Mouse (Mus musculus) hindbrain, embryonic 12.5 days (tissue): Measurements from ENCODE around the gene Rhoa. TPM values are rescaled to one million over a fixed set of nuclear protein-coding genes. Genes with fewer than 3 reads are reported as not detected.
A peak's percentile ranks its signal among the peaks of the same experiment; 100 is the strongest.
"Not testable (repeated sequence)": the region's sequence is repeated elsewhere in the genome, so short reads cannot be mapped to it uniquely, and the experiment has no call there.

ENCODE experiments used
- ATAC-seq: fragments of 200-750 bp; cut with Nextera tagmentation; 2 replicates; pipeline ENCODE4 v1.8.0; 2017; ENCODE audit warnings: moderate TSS enrichment; ENCODE audit not compliant: low FRiP score
- H3K27ac ChIP-seq: fragments of 300-500 bp; sonication (generic); 2 replicates; pipeline ENCODE4 v1.5.1; 2016; ENCODE audit warnings: mild to moderate bottlenecking
- H3K27me3 ChIP-seq: fragments of 300-500 bp; sonication (generic); 2 replicates; pipeline ENCODE4 v1.6.1; 2016; ENCODE audit warnings: mild to moderate bottlenecking
- H3K36me3 ChIP-seq: fragments of 300-500 bp; sonication (generic); 2 replicates; pipeline ENCODE4 v1.6.1; 2016; ENCODE audit warnings: mild to moderate bottlenecking
- H3K4me1 ChIP-seq: fragments of 300-500 bp; sonication (generic); 2 replicates; pipeline ENCODE4 v1.6.1; 2016
- H3K4me2 ChIP-seq: fragments of 300-500 bp; sonication (generic); replicated peaks from 2 replicates; pipeline ENCODE4 v1.6.1; 2016; ENCODE audit warnings: mild to moderate bottlenecking
- H3K4me3 ChIP-seq: fragments of 300-500 bp; sonication (generic); 2 replicates; pipeline ENCODE4 v1.5.1; 2016; ENCODE audit warnings: mild to moderate bottlenecking
- H3K9ac ChIP-seq: fragments of 300-500 bp; sonication (generic); 2 replicates; pipeline ENCODE4 v1.6.1; 2016; ENCODE audit warnings: mild to moderate bottlenecking, moderate library complexity
- H3K9me3 ChIP-seq: fragments of 300-500 bp; sonication (generic); replicated peaks from 2 replicates; pipeline ENCODE4 v1.6.1; 2016; ENCODE audit warnings: mild to moderate bottlenecking
- WGBS: fragments of 180-500 bp; shearing (Covaris S2); methylation state at CpG from one replicate; pipeline ENCODE4 v1.1.7; 2016; 5-methylcytosine and 5-hydroxymethylcytosine counted together
- polyA plus RNA-seq: library from polyadenylated mRNA; unstranded; fragments of >200 nt; fragmentation: Nextera tagmentation; extraction: Ambion mirVana; gene quantifications from 2 replicates; pipeline ENCODE4 v1.2.1, GENCODE M21; 2016

Gene Rhoa
- polyA plus RNA-seq, 1 experiment from 2014 or later, result 332 TPM

DNA sequence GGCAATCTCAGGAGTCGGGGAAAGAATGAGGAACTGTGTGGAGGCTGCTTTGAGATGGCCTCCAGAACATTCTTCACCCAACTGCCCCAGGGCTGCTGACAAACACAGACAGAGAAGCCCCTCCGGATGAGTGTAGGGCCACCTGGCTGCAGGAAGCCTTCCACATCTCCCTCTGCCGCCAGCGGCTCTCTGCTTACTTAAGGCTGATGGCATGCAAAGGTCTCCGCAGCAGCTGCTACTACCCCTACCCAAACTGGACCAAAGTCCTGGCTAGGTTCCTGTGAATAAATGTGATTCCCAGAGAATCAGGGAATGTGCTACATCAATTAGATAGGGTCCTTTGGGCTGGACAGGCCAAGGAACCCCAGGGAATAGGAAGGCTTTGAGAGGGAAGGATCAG is 33.2 kb upstream of the Rhoa start:
- Histone ChIP-seq H3K27ac (no peak overlapping the region), H3K27me3 (no peaks in the 10 kb centered on the region), H3K4me2 (no peak overlapping the region), H3K36me3 (no peaks in the 10 kb centered on the region), H3K4me1 (no peaks in the 10 kb centered on the region), H3K9me3 (no peaks in the 10 kb centered on the region), H3K9ac (no peak overlapping the region), H3K4me3 (no peak overlapping the region)
- no peak for ATAC-seq
- 79% methylated on average over 5 of the region's 5 CpGs for WGBS

DNA sequence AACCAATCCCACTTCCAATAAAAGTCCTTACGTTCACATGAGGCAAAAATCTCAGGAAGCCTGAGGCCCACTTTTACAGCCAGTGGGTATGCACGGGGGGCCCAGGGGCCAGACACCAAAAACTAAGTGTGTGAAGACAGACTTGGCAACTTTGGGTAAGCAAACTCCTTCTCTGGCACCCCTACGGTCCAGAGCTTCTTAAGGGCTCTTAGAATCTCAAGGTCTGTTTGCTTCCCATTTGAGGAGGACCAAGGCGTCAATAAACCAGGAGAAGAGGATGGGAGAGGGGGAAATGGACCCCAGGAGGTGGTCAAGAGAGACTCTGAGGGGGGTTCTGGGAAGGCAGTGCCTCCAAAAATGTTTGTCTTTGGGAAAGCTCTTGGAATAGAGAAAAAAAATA is 32.4 kb upstream of the Rhoa start:
- Histone ChIP-seq H3K9me3 (no peaks in the 10 kb centered on the region), H3K27ac (no peak overlapping the region), H3K36me3 (no peaks in the 10 kb centered on the region), H3K4me1 (no peaks in the 10 kb centered on the region), H3K9ac (no peak overlapping the region), H3K27me3 (no peaks in the 10 kb centered on the region), H3K4me3 (no peak overlapping the region), H3K4me2 (no peak overlapping the region)
- 71% methylated on average over 4 of the region's 4 CpGs for WGBS
- no peak for ATAC-seq

DNA sequence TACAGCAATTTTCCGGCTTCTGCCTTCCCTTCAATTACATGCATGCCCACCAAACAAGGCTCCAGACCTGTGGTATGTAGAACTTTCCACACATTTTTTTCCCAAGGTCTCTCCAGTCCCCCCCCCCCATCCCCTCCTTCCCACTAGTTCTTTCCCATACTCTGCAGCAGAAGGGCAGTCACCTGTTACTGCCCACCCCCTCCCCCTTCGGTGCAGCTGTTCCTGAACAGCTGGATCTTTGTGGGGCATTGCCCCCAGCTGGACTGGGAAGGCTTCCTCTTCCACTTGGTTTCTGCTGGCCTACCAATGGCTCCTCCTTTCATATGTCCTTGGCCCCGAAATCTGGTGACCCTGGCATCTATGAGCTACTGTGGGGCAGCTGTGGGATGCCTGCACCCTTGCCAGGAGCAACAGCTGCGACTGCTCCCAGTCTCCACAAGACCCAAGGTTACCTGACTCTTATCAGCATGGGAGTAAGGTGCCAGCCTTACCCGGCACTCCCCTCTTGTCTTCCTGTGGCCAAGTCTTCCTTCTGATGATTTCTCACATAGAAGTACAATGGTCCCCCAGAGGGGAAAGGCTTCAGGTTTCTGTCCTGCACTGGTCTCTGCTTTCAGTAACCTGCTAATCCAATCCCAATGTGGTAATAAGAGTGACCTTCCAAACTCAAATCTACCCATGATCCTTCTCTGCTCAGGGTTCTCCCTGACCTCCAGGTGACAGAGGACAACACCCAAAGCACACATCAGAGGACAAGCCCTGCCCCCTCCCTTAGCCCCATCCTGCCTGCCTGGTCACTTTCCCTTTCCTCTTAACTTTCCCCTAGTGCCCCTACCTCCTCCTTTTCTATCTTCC is 31.2 kb upstream of the Rhoa start:
- ATAC-seq, result no peak
- no peaks in the 10 kb centered on the region for H3K9me3 ChIP-seq
- H3K4me1 ChIP-seq, result no peaks in the 10 kb centered on the region
- WGBS, result 81% methylated on average over 5 of the region's 5 CpGs
- H3K4me3 ChIP-seq, result no peak overlapping the region
- no peak overlapping the region for H3K27ac ChIP-seq
- H3K9ac ChIP-seq, result no peak overlapping the region
- H3K27me3 ChIP-seq, result no peaks in the 10 kb centered on the region
- H3K36me3 ChIP-seq, result no peaks in the 10 kb centered on the region
- no peak overlapping the region for H3K4me2 ChIP-seq

DNA sequence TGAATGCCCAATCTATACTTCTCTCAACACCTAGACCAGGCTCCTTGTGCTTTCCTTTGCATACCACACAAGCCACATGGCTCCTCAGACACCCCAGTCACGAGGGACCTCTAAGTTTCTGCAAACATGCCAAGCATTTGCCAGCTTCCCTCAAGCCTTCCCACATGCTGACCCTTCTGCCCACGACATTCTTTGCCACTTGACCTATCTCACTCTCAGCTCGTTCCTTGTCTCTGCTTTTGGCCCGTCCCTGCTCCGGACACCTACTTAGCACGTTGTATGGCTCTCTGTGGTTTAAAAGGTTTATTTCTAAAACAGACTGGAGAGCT is 30.6 kb upstream of the Rhoa start:
- 58% methylated on average over 6 of the region's 6 CpGs for WGBS

DNA sequence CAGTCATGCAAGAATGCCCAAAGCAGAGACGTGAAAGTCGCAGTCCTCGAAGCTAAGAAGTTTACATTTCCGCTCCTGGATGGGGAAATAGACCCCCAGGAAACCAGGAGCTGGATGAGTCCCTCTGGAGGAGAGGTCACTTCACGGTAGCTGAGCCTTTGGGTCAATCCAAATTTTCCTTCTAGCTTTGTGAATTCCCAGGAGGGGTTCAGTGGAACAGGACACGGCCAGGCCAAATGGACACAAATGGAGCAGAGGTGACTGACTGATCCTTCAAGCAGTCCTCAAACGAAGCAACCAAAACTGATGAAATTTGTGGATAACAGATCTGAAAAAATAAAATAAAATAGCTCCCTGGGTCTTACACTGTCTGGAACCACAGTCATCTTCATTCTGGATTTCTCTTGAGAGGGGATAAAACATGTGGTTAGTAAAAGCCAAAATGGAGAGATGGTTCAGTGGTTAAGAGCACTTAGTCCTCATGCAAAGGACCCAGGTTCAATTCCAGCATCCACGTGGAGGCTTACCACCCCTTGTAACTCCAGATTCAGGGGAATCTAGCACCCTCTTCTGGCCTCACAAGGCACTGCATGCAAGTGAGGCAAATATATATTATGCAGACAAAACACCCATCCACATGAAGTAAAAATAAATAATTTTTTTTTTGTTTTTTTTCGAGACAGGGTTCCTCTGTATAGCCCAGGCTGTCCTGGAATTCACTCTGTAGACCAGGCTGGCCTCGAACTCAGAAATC is 27.1 kb upstream of the Rhoa start:
- H3K27me3 ChIP-seq, result no peaks in the 10 kb centered on the region
- no peak overlapping the region for H3K4me2 ChIP-seq
- no peaks in the 10 kb centered on the region for H3K9me3 ChIP-seq
- ATAC-seq, result no peak
- WGBS, result 61% methylated on average over 10 of the region's 10 CpGs
- no peaks in the 10 kb centered on the region for H3K36me3 ChIP-seq
- H3K4me3 ChIP-seq, result no peak overlapping the region
- no peaks in the 10 kb centered on the region for H3K4me1 ChIP-seq
- no peak overlapping the region for H3K27ac ChIP-seq
- no peak overlapping the region for H3K9ac ChIP-seq

More for the DNA sequence above, 30.6 kb upstream of the Rhoa start:
- Histone ChIP-seq H3K9ac (no peak overlapping the region), H3K9me3 (no peaks in the 10 kb centered on the region), H3K4me2 (no peak overlapping the region), H3K27me3 (no peaks in the 10 kb centered on the region), H3K4me3 (no peak overlapping the region), H3K4me1 (no peaks in the 10 kb centered on the region), H3K36me3 (no peaks in the 10 kb centered on the region), H3K27ac (no peak overlapping the region)
- no peak for ATAC-seq

DNA sequence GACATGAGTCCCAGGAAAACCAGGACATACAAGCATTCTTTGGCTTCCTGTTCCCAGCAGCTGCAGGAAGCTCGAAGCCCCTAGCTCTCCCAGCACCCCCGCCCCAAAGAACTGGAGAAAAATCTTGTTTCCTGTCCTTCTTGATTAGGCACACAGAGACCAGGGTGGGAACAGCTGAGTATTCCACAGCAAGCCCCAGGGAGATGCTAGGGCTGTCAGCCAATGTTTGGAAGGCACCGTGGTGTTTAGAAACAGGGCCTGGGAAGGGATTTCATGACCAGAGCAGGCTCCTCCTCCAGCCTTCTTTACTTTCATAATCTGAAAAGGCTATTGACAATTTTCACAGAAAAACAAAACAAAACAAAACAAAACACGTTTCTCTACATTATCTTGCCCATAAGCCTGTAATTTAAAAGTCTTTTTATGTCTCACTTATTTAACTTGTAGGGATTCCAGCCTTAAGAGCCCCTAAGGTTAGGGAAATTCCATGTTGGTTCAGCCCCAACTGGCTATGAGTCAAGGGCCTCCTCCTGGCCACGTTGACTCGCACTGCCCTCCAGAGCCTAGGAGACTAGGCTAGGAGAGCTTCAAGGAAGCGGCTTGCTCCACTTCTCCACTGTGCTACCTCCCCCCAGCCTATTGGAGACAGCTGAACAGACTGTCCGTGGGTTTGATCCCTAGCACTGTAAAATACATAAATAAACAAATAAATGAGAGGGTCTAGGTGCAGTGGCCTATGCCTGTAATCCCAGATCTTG is 25.7 kb upstream of the Rhoa start:
- no peak overlapping the region for H3K4me2 ChIP-seq
- no peak overlapping the region for H3K27ac ChIP-seq
- WGBS, result 48% methylated on average over 8 of the region's 8 CpGs
- no peak overlapping the region for H3K9ac ChIP-seq
- no peak overlapping the region for H3K4me3 ChIP-seq
- H3K36me3 ChIP-seq, result no peaks in the 10 kb centered on the region
- ATAC-seq, result no peak
- no peaks in the 10 kb centered on the region for H3K4me1 ChIP-seq
- H3K9me3 ChIP-seq, result no peaks in the 10 kb centered on the region
- H3K27me3 ChIP-seq, result no peaks in the 10 kb centered on the region

DNA sequence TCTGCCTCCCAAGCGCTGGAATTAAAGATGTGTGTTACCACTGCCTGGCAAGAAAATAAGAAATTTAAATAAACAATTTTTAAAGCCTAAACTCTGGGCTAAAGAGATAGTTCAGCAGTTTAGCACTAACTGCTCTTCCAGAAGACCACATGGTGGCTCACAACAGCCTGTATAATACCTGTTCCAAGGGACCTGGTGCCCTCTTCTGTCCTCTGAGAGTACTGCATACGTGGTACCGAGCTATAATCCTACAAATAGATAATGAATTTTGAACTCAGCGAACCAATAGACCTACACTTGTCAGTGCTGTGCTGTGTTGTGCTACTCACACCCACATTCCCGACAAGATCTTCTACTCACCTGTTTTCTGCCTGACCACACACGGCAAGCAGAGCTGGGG is 21.5 kb upstream of the Rhoa start:
- no peaks in the 10 kb centered on the region for H3K9me3 ChIP-seq
- H3K4me1 ChIP-seq, result no peaks in the 10 kb centered on the region
- H3K4me2 ChIP-seq, result no peak overlapping the region
- no peak overlapping the region for H3K27ac ChIP-seq
- WGBS, result 14% methylated on average over 6 of the region's 6 CpGs
- no peaks in the 10 kb centered on the region for H3K36me3 ChIP-seq
- peak; percentile 32; the same call in 1 of the 2 replicates for ATAC-seq
- H3K27me3 ChIP-seq, result no peaks in the 10 kb centered on the region
- H3K4me3 ChIP-seq, result no peak overlapping the region
- H3K9ac ChIP-seq, result no peak overlapping the region

DNA sequence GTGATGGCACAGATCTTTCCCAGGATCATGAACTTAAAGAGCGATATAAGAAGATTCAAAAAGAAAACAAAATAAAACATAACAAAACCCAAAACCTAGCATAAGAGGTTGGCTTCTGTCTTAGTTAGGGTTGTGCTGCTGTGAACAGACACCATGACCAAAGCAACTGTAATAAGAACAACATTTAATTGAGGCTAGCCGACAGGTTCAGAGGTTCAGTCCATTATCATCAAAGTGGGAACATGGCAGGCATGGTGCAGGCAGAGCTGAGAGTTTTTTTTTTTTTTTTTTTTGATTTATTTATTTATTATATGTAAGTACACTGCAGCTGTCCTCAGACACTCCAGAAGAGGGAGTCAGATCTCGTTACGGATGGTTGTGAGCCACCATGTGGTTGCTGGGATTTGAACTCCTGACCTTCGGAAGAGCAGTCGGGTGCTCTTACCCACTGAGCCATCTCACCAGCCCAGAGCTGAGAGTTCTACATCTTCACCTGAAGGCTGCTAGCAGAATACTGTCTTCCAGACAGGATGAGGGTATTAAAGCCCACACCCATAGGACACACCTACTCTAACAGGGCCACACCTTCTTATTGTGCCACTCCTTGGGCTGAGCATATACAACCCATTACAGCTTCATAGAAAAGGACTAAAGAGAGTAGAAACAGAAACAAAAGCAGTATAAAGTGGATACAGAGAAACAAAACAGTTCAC is 18.2 kb upstream of the Rhoa start:
- H3K9ac ChIP-seq, H3K4me1 ChIP-seq: not testable (repeated sequence)

DNA sequence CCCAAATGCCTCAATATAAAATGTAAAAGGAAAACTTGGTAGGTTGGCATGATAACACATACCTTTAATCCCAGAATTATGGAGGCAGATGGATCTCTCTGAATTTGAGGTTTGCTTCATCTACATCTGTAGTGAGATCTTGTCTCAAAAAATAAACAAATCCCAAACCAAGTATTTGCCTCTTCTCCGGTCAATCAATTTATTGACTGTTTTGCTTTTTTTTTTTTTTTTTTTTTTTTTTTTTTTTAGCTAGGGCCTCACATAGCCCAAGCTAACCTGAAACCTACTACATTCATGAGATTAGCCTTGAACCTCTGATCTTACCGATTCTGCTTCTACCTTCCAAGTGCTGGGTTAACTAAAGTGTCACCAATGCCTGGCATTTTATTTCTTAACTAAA is 16.6 kb upstream of the Rhoa start:
- H3K36me3 ChIP-seq, result peaks cover 11% of the 10 kb centered on the region
- peak overlapping the region; percentile 61; the same call in 1 of the 2 replicates for H3K9ac ChIP-seq
- peak overlapping the region; percentile 66 for H3K4me2 ChIP-seq
- ATAC-seq, result no peak
- WGBS, result 61% methylated on average over 2 of the region's 2 CpGs
- 0 out of 2 replicates have a peak overlapping the region, but pooled peaks have one; percentile 54 for H3K4me3 ChIP-seq
- no peaks in the 10 kb centered on the region for H3K27me3 ChIP-seq
- H3K9me3 ChIP-seq, result no peaks in the 10 kb centered on the region
- H3K27ac ChIP-seq, result peak overlapping the region; percentile 92
- peaks cover 8% of the 10 kb centered on the region for H3K4me1 ChIP-seq

More for the DNA sequence above, 18.2 kb upstream of the Rhoa start:
- not testable (repeated sequence) for H3K36me3 ChIP-seq, H3K27ac ChIP-seq, H3K4me2 ChIP-seq, ATAC-seq, H3K4me3 ChIP-seq, H3K9me3 ChIP-seq, H3K27me3 ChIP-seq
- WGBS, result 80% methylated on average over 4 of the region's 6 CpGs

DNA sequence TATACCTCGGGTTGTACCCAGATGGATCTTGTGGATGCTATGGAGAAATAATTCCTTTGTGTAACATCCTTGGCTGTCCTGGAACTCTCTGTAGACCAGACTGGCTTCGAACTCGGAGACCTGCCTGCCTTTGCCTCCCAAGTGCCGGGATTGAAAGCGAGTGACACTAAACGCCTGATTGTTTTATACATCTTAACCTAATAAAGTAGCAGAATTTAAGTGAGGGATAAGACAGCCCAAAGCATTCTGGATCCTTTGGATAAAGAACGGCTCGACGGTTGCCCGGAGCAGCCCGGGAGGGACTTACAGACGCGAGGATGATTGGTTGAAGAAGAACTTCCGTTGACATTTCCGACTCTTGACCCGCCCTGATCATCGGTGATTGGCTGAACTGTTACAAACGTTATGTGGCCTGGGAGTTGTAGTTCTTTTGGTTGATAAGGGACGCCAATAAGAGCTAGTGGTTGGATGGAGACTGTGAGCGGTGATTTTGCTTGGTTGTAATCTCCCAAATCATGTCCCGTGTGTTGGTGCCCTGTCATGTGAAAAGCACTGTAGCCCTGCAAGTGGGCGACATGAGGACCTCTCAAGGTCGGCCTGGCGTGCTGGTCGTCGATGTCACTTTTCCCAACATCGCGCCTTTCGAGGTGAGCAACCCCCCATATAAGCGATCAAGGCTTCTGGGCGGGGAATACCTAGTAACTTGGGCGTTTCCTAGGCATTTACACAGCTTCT is 15.7 kb upstream of the Rhoa start, which contains the start of gene Nicn1:
Gene Nicn1 (plus strand): TSS at position 414 of the 735 bp plus-strand sequence.
- Histone ChIP-seq H3K4me3 (peak within 1 kb of the TSS; percentile 54), H3K27me3 (no peaks in the 10 kb centered on the region), H3K4me1 (peaks cover 8% of the 10 kb centered on the region), H3K27ac (peak within 1 kb of the TSS; percentile 92), H3K9me3 (no peaks in the 10 kb centered on the region), H3K36me3 (peaks cover 20% of the 10 kb centered on the region), H3K4me2 (peak within 1 kb of the TSS; percentile 66), H3K9ac (peak within 1 kb of the TSS; percentile 61)
- ATAC-seq, result peak; percentile 98
- WGBS, result 1% methylated on average over 32 of the region's 32 CpGs

DNA sequence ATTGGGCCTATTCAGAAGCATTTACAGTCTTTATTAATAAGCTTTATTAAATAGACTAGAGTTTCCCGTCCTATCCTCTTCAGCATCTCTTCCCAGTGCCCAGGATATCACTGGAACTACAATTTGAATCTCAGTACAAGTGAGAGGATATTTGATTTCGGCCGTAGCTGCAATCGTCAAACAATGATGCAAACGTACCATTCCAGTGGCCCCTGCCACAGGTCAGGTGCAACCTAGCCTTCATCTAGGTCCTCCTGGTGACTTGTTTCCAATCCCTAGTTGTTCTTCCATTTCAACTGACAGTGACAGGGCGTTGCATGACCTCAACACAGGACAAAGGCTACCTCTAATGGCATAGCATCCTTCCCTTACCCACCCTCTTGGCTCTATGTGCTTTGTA is 15.2 kb upstream of the Rhoa start:
- H3K4me1 ChIP-seq, result peaks cover 9% of the 10 kb centered on the region
- peak; percentile 13; the same call in 1 of the 2 replicates for ATAC-seq
- 48% methylated on average over 6 of the region's 6 CpGs for WGBS
- H3K27me3 ChIP-seq, result no peaks in the 10 kb centered on the region
- H3K9ac ChIP-seq, result peak overlapping the region; percentile 61
- peak overlapping the region; percentile 66 for H3K4me2 ChIP-seq
- H3K36me3 ChIP-seq, result peaks cover 26% of the 10 kb centered on the region
- H3K4me3 ChIP-seq, result peak overlapping the region; percentile 54
- H3K9me3 ChIP-seq, result no peaks in the 10 kb centered on the region
- peak overlapping the region; percentile 92 for H3K27ac ChIP-seq
